Mouse (Mus musculus) hindbrain, embryonic 12.5 days (tissue): ENCODE data around the gene Efhc1. TPM values are rescaled to one million over a fixed set of nuclear protein-coding genes. Genes with fewer than 3 reads are reported as not detected.
"Not testable (repeated sequence)": the region's sequence is repeated elsewhere in the genome, so short reads cannot be mapped to it uniquely, and the experiment has no call there.

Source experiments
- ATAC-seq: fragments of 200-750 bp; cut with Nextera tagmentation; 2 replicates; pipeline ENCODE4 v1.8.0; 2017; ENCODE audit warnings: moderate TSS enrichment; ENCODE audit not compliant: low FRiP score
- H3K27ac ChIP-seq: fragments of 300-500 bp; sonication (generic); 2 replicates; pipeline ENCODE4 v1.5.1; 2016; ENCODE audit warnings: mild to moderate bottlenecking
- H3K27me3 ChIP-seq: fragments of 300-500 bp; sonication (generic); 2 replicates; pipeline ENCODE4 v1.6.1; 2016; ENCODE audit warnings: mild to moderate bottlenecking
- H3K36me3 ChIP-seq: fragments of 300-500 bp; sonication (generic); 2 replicates; pipeline ENCODE4 v1.6.1; 2016; ENCODE audit warnings: mild to moderate bottlenecking
- H3K4me1 ChIP-seq: fragments of 300-500 bp; sonication (generic); 2 replicates; pipeline ENCODE4 v1.6.1; 2016
- H3K4me2 ChIP-seq: fragments of 300-500 bp; sonication (generic); replicated peaks from 2 replicates; pipeline ENCODE4 v1.6.1; 2016; ENCODE audit warnings: mild to moderate bottlenecking
- H3K4me3 ChIP-seq: fragments of 300-500 bp; sonication (generic); 2 replicates; pipeline ENCODE4 v1.5.1; 2016; ENCODE audit warnings: mild to moderate bottlenecking
- H3K9ac ChIP-seq: fragments of 300-500 bp; sonication (generic); 2 replicates; pipeline ENCODE4 v1.6.1; 2016; ENCODE audit warnings: mild to moderate bottlenecking, moderate library complexity
- H3K9me3 ChIP-seq: fragments of 300-500 bp; sonication (generic); replicated peaks from 2 replicates; pipeline ENCODE4 v1.6.1; 2016; ENCODE audit warnings: mild to moderate bottlenecking
- WGBS: fragments of 180-500 bp; shearing (Covaris S2); methylation state at CpG from one replicate; pipeline ENCODE4 v1.1.7; 2016; 5-methylcytosine and 5-hydroxymethylcytosine counted together
- polyA plus RNA-seq: library from polyadenylated mRNA; unstranded; fragments of >200 nt; fragmentation: Nextera tagmentation; extraction: Ambion mirVana; gene quantifications from 2 replicates; pipeline ENCODE4 v1.2.1, GENCODE M21; 2016

Gene Efhc1
- polyA plus RNA-seq, 1 experiment from 2014 or later = 4.4 TPM

DNA sequence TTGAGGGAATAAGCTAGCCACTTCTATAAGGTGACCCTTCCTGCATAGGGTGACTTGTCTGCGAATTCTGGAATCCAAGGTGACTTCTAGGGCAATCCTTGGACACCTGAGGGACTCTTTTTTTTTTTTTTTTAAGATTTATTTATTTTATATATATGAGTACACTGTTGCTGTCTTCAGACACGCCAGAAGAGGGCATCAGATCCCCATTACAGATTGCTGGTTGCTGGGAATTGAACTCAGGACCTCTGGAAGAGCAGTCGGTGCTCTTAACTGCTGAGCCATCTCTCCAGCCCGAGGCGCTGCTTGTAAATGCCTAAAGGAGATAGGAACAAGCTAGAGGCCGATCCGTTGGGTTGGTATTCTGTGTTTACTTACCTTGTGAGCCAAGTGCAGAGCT, 26.1 kb upstream of the Efhc1 start:
- not testable (repeated sequence) for H3K36me3 ChIP-seq, H3K9ac ChIP-seq, ATAC-seq, H3K4me2 ChIP-seq, H3K27me3 ChIP-seq, H3K9me3 ChIP-seq, H3K4me3 ChIP-seq, H3K27ac ChIP-seq, H3K4me1 ChIP-seq
- WGBS = 82% methylated on average over 7 of the region's 7 CpGs

DNA sequence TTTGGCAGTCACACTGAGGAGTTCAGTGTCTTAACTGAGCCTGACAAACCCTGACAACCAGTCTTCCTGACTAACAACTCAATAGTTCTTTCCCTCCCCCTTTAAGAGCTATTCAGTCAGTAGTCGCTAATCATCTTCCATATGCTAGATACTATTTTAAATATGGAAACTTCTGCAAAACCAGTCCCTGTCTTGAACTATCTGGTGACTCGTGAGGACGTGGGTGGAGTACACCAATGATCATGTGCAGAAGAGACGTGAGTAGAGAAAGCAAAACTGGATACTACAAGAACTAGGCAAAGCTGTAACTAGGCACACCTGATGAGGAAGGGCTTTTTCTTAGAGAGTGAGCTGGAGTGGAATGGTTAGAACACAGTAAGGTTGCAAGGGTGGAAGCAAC, 25.5 kb upstream of the Efhc1 start:
- Histone ChIP-seq H3K4me2 (no peak overlapping the region), H3K4me1 (peaks cover 3% of the 10 kb centered on the region), H3K9ac (no peak overlapping the region), H3K36me3 (no peaks in the 10 kb centered on the region), H3K27me3 (no peaks in the 10 kb centered on the region), H3K27ac (no peak overlapping the region), H3K9me3 (no peaks in the 10 kb centered on the region), H3K4me3 (no peak overlapping the region)
- no peak for ATAC-seq
- 90% methylated on average over 4 of the region's 4 CpGs for WGBS

DNA sequence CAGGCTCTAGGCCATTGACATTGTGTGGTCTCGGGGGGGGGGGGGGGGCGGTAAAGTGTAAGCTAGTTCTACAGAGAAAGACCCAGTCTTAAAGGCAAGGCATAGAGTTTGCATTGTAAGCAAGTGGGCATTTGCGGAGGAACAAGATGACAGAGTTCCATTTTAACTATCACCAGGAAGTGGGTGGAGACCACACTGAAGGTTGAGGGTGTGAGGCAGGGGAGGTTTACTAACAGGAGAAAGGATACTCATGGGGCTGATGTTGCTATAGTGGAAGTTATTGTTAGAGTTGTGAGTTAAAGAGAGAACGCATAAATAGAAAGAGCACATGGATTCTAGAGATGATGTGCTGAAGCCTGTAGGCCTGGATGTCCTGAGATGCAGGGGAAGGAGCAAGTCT, 25.1 kb upstream of the Efhc1 start:
- no peak overlapping the region for H3K4me3 ChIP-seq
- no peak for ATAC-seq
- H3K36me3 ChIP-seq = no peaks in the 10 kb centered on the region
- H3K9ac ChIP-seq = no peak overlapping the region
- WGBS = 83% methylated on average over 3 of the region's 4 CpGs
- no peaks in the 10 kb centered on the region for H3K27me3 ChIP-seq
- peaks cover 3% of the 10 kb centered on the region for H3K4me1 ChIP-seq
- no peak overlapping the region for H3K27ac ChIP-seq
- H3K9me3 ChIP-seq = no peaks in the 10 kb centered on the region
- H3K4me2 ChIP-seq = no peak overlapping the region

DNA sequence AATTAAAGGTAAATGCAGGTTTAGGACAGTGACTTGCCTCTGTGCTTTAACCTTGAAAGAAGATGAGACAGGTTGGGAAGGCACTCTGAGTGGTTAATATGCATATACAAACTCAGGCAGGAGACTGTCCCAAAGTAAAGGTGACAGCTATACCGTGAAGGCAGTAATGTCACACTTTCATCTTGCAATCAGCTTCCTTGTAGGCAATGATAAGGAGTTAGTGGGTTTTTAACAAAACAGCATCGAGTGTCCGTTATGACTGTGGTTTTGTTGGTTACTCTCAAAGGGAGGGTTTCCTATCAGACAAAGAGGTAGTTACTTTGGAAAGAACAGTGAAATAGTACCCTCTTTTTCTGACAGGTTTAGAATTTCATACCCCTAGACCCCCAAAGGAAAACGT, 22.9 kb upstream of the Efhc1 start:
- Histone ChIP-seq H3K27me3 (no peaks in the 10 kb centered on the region), H3K4me1 (no peaks in the 10 kb centered on the region), H3K4me2 (no peak overlapping the region), H3K9ac (no peak overlapping the region), H3K9me3 (no peaks in the 10 kb centered on the region), H3K36me3 (no peaks in the 10 kb centered on the region), H3K27ac (no peak overlapping the region), H3K4me3 (no peak overlapping the region)
- WGBS = 82% methylated on average over 4 of the region's 4 CpGs
- ATAC-seq = no peak

DNA sequence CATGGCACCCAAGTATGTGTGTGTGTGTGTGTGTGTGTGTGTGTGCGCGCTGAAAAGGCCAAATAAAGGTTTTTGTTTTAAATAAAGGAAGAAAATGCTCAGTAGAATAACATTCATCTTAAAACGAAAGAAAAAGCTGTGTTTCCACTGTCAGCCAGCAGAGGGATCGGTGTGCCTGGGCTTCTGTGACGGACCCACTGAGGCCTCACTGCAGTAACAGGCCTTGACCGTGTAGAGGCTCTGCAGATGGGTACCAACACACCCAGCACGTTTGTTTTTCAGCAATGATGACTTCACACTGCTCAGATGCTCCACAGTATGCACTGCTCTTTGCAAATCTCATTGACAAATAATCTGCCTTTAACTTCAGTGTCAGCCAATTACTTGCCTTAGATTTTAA, 18.0 kb upstream of the Efhc1 start:
- H3K4me2 ChIP-seq = no peak overlapping the region
- no peak overlapping the region for H3K4me3 ChIP-seq
- no peak overlapping the region for H3K27ac ChIP-seq
- ATAC-seq = peak; percentile 83
- WGBS = 20% methylated on average over 7 of the region's 7 CpGs
- no peaks in the 10 kb centered on the region for H3K4me1 ChIP-seq
- no peaks in the 10 kb centered on the region for H3K9me3 ChIP-seq
- peaks cover 23% of the 10 kb centered on the region for H3K36me3 ChIP-seq
- no peak overlapping the region for H3K9ac ChIP-seq
- no peaks in the 10 kb centered on the region for H3K27me3 ChIP-seq

DNA sequence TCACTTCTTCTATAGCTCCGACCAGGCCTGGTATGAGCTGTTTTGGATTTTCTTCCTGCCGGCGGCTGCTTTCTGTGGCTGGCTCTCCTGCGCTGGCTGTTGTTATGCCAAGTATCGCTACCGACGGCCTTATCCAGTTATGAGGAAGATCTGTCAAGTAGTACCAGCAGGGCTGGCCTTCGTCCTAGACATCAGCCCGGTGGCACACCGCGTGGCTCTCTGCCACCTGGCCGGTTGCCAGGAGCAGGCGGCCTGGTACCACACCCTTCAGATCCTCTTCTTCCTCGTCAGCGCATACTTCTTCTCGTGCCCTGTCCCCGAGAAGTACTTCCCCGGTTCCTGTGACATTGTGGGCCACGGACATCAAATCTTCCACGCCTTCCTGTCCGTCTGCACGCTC, 16.3 kb upstream of the Efhc1 start:
- Histone ChIP-seq H3K36me3 (peaks cover 23% of the 10 kb centered on the region), H3K4me1 (no peaks in the 10 kb centered on the region), H3K27ac (no peak overlapping the region), H3K9ac (no peak overlapping the region), H3K27me3 (no peaks in the 10 kb centered on the region), H3K4me2 (no peak overlapping the region), H3K4me3 (no peak overlapping the region), H3K9me3 (no peaks in the 10 kb centered on the region)
- no peak for ATAC-seq
- 90% methylated on average over 22 of the region's 22 CpGs for WGBS

DNA sequence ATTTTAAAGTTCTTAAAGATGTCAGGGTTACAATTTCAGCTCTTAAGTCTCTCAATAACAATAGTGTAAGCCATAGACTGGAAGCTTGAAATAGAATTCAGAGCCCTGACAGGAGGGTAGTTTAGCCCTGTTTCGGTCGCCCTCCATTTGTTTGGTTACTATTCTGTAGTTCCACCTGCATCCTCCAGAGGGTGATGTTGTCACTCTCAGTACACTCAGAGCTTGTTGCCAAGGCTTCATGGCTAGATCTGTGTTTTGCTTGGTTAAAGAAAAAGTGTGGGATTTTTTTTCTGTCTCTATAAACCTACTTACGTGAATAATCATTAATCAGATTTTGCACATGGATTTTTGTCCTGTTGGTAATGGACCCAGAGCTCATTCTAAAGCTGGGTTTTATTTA, 12.4 kb upstream of the Efhc1 start:
- Histone ChIP-seq H3K4me1 (no peaks in the 10 kb centered on the region), H3K9me3 (no peaks in the 10 kb centered on the region; the same call in 1 of the 2 replicates), H3K4me2 (no peak overlapping the region), H3K9ac (no peak overlapping the region), H3K27ac (no peak overlapping the region), H3K4me3 (no peak overlapping the region), H3K27me3 (no peaks in the 10 kb centered on the region), H3K36me3 (peaks cover 23% of the 10 kb centered on the region)
- ATAC-seq = peak; percentile 64
- WGBS = 31% methylated on average over 3 of the region's 3 CpGs

DNA sequence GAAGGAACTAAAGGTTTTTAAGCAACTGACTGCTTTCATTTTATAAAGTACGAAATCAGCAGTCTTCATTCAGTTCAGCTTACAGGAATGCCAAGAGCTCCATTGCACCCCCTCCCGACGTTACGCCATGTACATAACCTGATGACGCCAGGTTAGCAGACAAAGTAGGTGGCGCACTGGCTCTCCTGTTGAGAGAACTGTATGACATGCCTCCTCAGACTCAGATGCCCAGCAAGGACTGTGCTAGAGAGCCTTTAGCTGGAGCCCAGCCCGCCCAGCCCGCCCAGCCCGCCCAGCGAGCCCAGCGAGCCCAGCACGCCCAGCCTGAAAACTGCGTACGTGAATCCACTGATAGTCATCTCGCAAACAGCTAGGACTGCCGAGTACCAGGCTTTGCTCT, 11.3 kb upstream of the Efhc1 start:
- Histone ChIP-seq H3K9ac (no peak overlapping the region), H3K27ac (no peak overlapping the region), H3K4me1 (no peaks in the 10 kb centered on the region), H3K4me3 (no peak overlapping the region), H3K9me3 (no peaks in the 10 kb centered on the region; the same call in 1 of the 2 replicates), H3K27me3 (no peaks in the 10 kb centered on the region), H3K36me3 (peaks cover 13% of the 10 kb centered on the region), H3K4me2 (no peak overlapping the region)
- ATAC-seq = no peak
- WGBS = 72% methylated on average over 16 of the region's 16 CpGs

DNA sequence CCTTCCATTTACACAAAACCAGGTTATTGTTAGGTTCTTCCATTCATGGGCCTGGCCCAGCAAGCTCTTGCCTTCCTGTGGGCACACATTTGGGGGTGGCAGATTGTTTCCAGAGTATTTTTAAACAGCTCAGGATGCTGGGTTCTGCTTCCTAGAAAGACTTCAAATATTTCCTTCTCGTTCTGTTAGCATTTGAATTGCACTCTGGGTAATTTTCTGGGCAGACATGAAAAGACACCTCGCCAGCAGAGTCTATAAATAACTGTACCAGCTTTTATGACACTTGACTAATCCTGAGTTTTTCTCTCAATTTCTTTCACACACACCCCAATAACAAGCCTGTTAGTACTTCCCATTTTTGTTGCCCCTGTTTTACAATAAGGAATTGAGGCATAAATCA, 10.1 kb upstream of the Efhc1 start:
- H3K36me3 ChIP-seq = 0 out of 2 replicates have a peak, but pooled peaks cover 6% of the 10 kb centered on the region
- no peak overlapping the region for H3K27ac ChIP-seq
- H3K4me2 ChIP-seq = no peak overlapping the region
- no peak overlapping the region for H3K4me3 ChIP-seq
- WGBS = 79% methylated on average over 2 of the region's 2 CpGs
- no peaks in the 10 kb centered on the region; the same call in 1 of the 2 replicates for H3K9me3 ChIP-seq
- no peak overlapping the region for H3K9ac ChIP-seq
- H3K4me1 ChIP-seq = no peaks in the 10 kb centered on the region
- ATAC-seq = no peak
- H3K27me3 ChIP-seq = no peaks in the 10 kb centered on the region

DNA sequence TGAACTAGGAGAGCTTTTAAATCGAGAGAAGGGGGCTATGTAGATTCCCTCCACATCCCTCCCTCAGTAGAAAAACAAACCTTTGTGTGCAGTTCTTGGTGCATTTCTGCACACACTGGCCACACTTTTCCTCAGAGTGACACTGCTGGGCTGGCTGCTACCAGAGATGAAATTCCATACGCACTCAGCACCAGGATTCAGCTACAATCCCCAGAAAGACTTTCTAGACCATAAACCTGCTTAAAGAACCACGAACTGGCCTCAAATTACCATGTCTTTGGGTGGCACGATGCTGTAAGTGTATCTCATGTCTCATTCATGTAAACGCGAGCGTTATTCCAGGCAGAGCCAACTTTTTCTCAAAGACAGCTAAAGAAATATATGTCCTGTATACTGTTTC, 9.6 kb upstream of the Efhc1 start:
- no peak overlapping the region for H3K27ac ChIP-seq
- H3K9ac ChIP-seq = no peak overlapping the region
- no peaks in the 10 kb centered on the region for H3K4me1 ChIP-seq
- no peak overlapping the region for H3K4me2 ChIP-seq
- no peak for ATAC-seq
- H3K9me3 ChIP-seq = no peaks in the 10 kb centered on the region; the same call in 1 of the 2 replicates
- no peaks in the 10 kb centered on the region for H3K27me3 ChIP-seq
- no peak overlapping the region for H3K4me3 ChIP-seq
- H3K36me3 ChIP-seq = 0 out of 2 replicates have a peak, but pooled peaks cover under 1% of the 10 kb centered on the region
- 84% methylated on average over 7 of the region's 7 CpGs for WGBS

DNA sequence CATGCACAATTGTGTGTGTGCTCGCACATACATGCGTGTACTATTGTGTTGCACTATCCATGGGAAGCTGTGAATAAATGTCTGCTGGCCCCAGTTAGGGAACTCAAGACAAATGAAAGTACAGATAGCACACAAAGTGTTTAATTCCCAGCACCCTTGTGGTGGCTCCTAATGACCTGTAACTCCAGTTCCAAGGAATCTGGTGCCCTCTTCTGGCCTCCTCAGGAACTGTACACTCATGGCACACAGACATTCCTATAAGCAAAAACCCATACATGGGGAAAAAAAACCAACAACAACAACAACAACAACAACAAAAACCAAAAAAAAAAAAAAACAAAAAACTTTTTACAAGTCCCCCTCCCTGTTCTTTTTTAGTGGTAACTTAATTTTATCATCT, 8.4 kb upstream of the Efhc1 start:
- Histone ChIP-seq H3K4me1 (no peaks in the 10 kb centered on the region), H3K4me3 (no peak overlapping the region), H3K9ac (no peak overlapping the region), H3K27ac (no peak overlapping the region), H3K4me2 (no peak overlapping the region), H3K9me3 (no peaks in the 10 kb centered on the region; the same call in 1 of the 2 replicates), H3K36me3 (no peaks in the 10 kb centered on the region), H3K27me3 (no peaks in the 10 kb centered on the region)
- WGBS = 94% methylated on average over 2 of the region's 2 CpGs
- ATAC-seq = no peak

DNA sequence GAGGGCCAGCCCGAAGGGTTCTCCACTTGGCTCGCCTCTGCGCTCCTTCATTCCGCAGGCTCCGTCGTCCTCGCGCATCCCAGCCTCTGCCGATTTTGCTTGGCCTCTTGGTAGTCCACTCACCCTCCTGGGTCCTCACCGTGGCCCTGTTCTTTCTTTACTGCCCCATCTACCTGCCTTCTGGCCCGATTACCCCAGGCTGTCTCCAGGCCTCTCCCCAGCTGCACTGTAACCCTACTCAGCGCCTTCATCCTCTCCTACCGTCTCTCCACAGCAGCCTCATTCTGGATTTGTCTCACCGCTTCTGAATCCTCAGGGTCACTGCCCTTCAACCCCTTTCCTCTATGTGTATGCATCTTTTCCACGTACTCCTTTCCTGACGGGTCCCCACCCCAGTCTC, 373 bp downstream of the Efhc1 start:
- Histone ChIP-seq H3K4me3 (peak overlapping the region; percentile 49), H3K4me2 (peak overlapping the region; percentile 68), H3K27me3 (no peaks in the 10 kb centered on the region), H3K36me3 (no peaks in the 10 kb centered on the region), H3K9me3 (no peaks in the 10 kb centered on the region), H3K27ac (peak overlapping the region; percentile 87), H3K9ac (peak overlapping the region; percentile 70), H3K4me1 (peaks cover 7% of the 10 kb centered on the region)
- WGBS = under 1% methylated on average over 16 of the region's 16 CpGs
- ATAC-seq = peak; percentile 80; the same call in 1 of the 2 replicates

DNA sequence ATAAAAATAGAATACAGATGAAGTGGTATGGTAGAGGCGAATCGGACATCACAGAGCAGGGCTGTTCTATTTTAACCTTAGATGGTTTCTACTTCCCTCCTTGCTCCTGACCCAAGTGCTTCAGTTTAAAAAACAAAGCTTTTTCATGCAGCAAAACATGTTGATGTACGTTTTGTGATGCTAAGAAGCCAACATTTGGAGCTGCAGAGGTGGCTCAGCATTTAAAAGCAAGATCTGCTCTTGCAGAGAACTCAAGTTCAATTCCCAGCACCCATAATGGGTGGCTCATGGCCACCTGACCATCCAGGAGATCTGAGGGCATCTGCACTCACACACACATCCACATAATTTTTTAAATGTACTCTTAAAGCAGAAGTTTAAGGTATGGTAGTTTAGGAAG, 3.5 kb downstream of the Efhc1 start:
- Histone ChIP-seq H3K9me3 (no peaks in the 10 kb centered on the region), H3K36me3 (no peaks in the 10 kb centered on the region), H3K9ac (no peak overlapping the region), H3K4me1 (peaks cover 7% of the 10 kb centered on the region), H3K4me2 (no peak overlapping the region), H3K4me3 (no peak overlapping the region), H3K27me3 (no peaks in the 10 kb centered on the region), H3K27ac (no peak overlapping the region)
- no peak for ATAC-seq
- WGBS = 91% methylated on average over 3 of the region's 3 CpGs
